Mouse (Mus musculus) erythroid progenitor cell, adult 5-6 weeks (primary cell): ENCODE results near the gene Twf1. TPM values are rescaled to one million over a fixed set of nuclear protein-coding genes. Genes with fewer than 3 reads are reported as not detected.

Source experiments
- ATAC-seq: replicated peaks from 2 replicates; pipeline ENCODE4 v1.8.0; 2016; ENCODE audit warnings: moderate number of reproducible peaks, mild to moderate bottlenecking, moderate TSS enrichment, inconsistent platforms; ENCODE audit not compliant: poor library complexity, low FRiP score, severe bottlenecking
- total RNA-seq, 2 experiments: library from RNA; stranded (forward) in 1 of 2; stranded (reverse) in 1 of 2; fragments of 150-400 nt in 1 of 2; fragments of 186-747, 209-891 nt in 1 of 2; gene quantifications; 2 replicates each; pipeline versions ENCODE4 v1.2.3 to v1.2.4; 2015 to 2017; ENCODE audit warnings: low replicate concordance in 2 of 2

The Twf1 gene
- total RNA-seq, 2 experiments from 2014 or later = 8.9 to 54.9 TPM

GRCm38 (mm10) chr15:94530519-94530918 lies 59.2 kb downstream of the Twf1 start:
- ATAC-seq = no peak

Other genes with a start within 250 kb of the Twf1 start
- not detected in 2 replicates for gene Adamts20, start 124.5 kb downstream of the Twf1 start, total RNA-seq (2015; ENCODE audit: low replicate concordance)
- not detected in 2 replicates for gene Adamts20, start 124.5 kb downstream of the Twf1 start, total RNA-seq (2017; ENCODE audit: low replicate concordance)
- gene Pus7l, start 46.3 kb downstream of the Twf1 start, total RNA-seq (2015; ENCODE audit: low replicate concordance) = 0.84 TPM in 1 of 2 replicates, not detected in the other
- gene Pus7l, start 46.3 kb downstream of the Twf1 start, total RNA-seq (2017; ENCODE audit: low replicate concordance) = 0.91 and 1.7 TPM in 2 replicates
- gene Irak4, start 46.2 kb downstream of the Twf1 start, total RNA-seq (2015; ENCODE audit: low replicate concordance) = 5.4 and 8.6 TPM in 2 replicates
- 4.2 and 6.3 TPM in 2 replicates for gene Irak4, start 46.2 kb downstream of the Twf1 start, total RNA-seq (2017; ENCODE audit: low replicate concordance)
- gene Tmem117, start 39.3 kb upstream of the Twf1 start, total RNA-seq (2015; ENCODE audit: low replicate concordance) = not detected in 2 replicates
- not detected in 2 replicates for gene Tmem117, start 39.3 kb upstream of the Twf1 start, total RNA-seq (2017; ENCODE audit: low replicate concordance)